Comparison of ENCODE assay signal across 8 mouse cellular contexts in the genomic region with DNA sequence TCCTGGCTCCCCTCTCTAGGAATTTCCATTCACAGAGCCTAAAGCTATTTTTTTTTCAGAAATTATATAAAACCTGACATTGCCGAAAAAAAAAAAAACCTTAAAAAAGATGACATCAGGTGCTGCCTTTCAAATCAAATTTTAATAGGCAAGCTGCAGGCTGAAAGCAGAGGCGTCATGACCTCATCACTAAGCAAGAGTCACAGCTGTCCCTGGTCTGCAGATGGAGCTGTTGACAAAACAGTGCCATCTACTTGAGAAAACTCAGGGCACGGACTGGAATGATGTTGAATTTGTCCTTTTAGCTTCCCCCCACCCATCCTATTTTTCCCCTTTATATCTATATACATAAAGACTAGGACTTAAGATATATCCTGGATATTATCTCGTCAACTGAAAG.
A peak's percentile ranks its signal among the peaks of the same experiment; 100 is the strongest.
DNase-seq lines count a peak whose midpoint lies in the region; ATAC-seq lines count a peak whose summit lies in the region.

No protein-coding gene starts in this region.

- H3K9me3 ChIP-seq in embryonic facial prominence, embryonic 11.5 days (replicated peaks; ENCODE audit: control insufficient read depth, low read length) = no peaks in the 10 kb centered on the region
- H3K9me3 ChIP-seq in embryonic facial prominence, embryonic 10.5 days = no peaks in the 10 kb centered on the region
- no peaks in the 10 kb centered on the region for H3K9me3 ChIP-seq in hindbrain, embryonic 15.5 days

- H3K27me3 ChIP-seq in embryonic facial prominence, embryonic 11.5 days (ENCODE audit: control insufficient read depth, insufficient read depth, low read length) = no peaks in the 10 kb centered on the region
- no peaks in the 10 kb centered on the region for H3K27me3 ChIP-seq in embryonic facial prominence, embryonic 10.5 days (replicated peaks; ENCODE audit: low read depth, poor library complexity, severe bottlenecking)
- H3K27me3 ChIP-seq in hindbrain, embryonic 15.5 days = no peaks in the 10 kb centered on the region

- H3K36me3 ChIP-seq in embryonic facial prominence, embryonic 11.5 days (replicated peaks; ENCODE audit: control insufficient read depth, insufficient read depth, low read depth, low read length) = no peaks in the 10 kb centered on the region
- H3K36me3 ChIP-seq in embryonic facial prominence, embryonic 10.5 days (replicated peaks) = no peaks in the 10 kb centered on the region
- H3K36me3 ChIP-seq in hindbrain, embryonic 15.5 days = no peaks in the 10 kb centered on the region

- H3K4me3 ChIP-seq in embryonic facial prominence, embryonic 11.5 days (ENCODE audit: low read depth, low read length) = no peak overlapping the region
- H3K4me3 ChIP-seq in embryonic facial prominence, embryonic 10.5 days = no peak overlapping the region
- H3K4me3 ChIP-seq in hindbrain, embryonic 15.5 days = no peak overlapping the region

- WGBS in embryonic facial prominence, embryonic 11.5 days = 44% methylated on average over 4 of the region's 4 CpGs
- 55% methylated on average over 4 of the region's 4 CpGs for WGBS in embryonic facial prominence, embryonic 10.5 days
- WGBS in hindbrain, embryonic 15.5 days = 36% methylated on average over 4 of the region's 4 CpGs

- H3K4me1 ChIP-seq in embryonic facial prominence, embryonic 11.5 days (ENCODE audit: control insufficient read depth, insufficient read depth, low read length) = no peaks in the 10 kb centered on the region
- no peaks in the 10 kb centered on the region for H3K4me1 ChIP-seq in embryonic facial prominence, embryonic 10.5 days
- H3K4me1 ChIP-seq in hindbrain, embryonic 15.5 days (replicated peaks) = no peaks in the 10 kb centered on the region

- no peak overlapping the region for H3K9ac ChIP-seq in embryonic facial prominence, embryonic 11.5 days (replicated peaks; ENCODE audit: low read length)
- H3K9ac ChIP-seq in hindbrain, embryonic 15.5 days = no peak overlapping the region

- no peak overlapping the region for H3K4me2 ChIP-seq in embryonic facial prominence, embryonic 11.5 days (ENCODE audit: low read depth, low read length)
- no peak overlapping the region for H3K4me2 ChIP-seq in hindbrain, embryonic 15.5 days

- ATAC-seq in embryonic facial prominence, embryonic 11.5 days (replicated peaks; ENCODE audit: insufficient number of reproducible peaks, low FRiP score, low TSS enrichment, low read depth) = peak; percentile 52; the same call in 1 of the 2 replicates
- 0 out of 2 replicates have a peak, but pooled peaks have one; percentile 61 for ATAC-seq in hindbrain, embryonic 15.5 days (ENCODE audit: low FRiP score, low read depth)

- H3K27ac ChIP-seq in embryonic facial prominence, embryonic 11.5 days (replicated peaks; ENCODE audit: low read depth, low read length) = no peak overlapping the region
- no peak overlapping the region for H3K27ac ChIP-seq in embryonic facial prominence, embryonic 10.5 days (replicated peaks)
- no peak overlapping the region for H3K27ac ChIP-seq in hindbrain, embryonic 15.5 days (replicated peaks)

- DNase-seq in embryonic facial prominence, embryonic 11.5 days (ENCODE audit: low spot score) = peak; percentile 40
- DNase-seq in embryonic facial prominence, embryonic 10.5 days (ENCODE audit: low spot score) = no peak
- DNase-seq in ovary, postnatal 36 days (ENCODE audit: low spot score) = peak; percentile 5
- DNase-seq in ovary, postnatal 14 days (ENCODE audit: low spot score) = no peak
- DNase-seq in retina, postnatal 1 day = peak; percentile 61
- no peak for DNase-seq in thymus, postnatal 4 days
- DNase-seq in heart, adult 11 months = no peak

Comparison
In these comparisons a context has a peak if more than half of its experiments do, and no peak if none do; other contexts are left out.
1. DNase-seq: peak in embryonic facial prominence, embryonic 11.5 days (single experiment), ovary, postnatal 36 days (single experiment) and retina, postnatal 1 day (single experiment); none in embryonic facial prominence, embryonic 10.5 days (single experiment), ovary, postnatal 14 days (single experiment), thymus, postnatal 4 days (single experiment) and heart, adult 11 months (single experiment).